Comparison of ENCODE assay signal across 19 mouse cellular contexts in the genomic region with DNA sequence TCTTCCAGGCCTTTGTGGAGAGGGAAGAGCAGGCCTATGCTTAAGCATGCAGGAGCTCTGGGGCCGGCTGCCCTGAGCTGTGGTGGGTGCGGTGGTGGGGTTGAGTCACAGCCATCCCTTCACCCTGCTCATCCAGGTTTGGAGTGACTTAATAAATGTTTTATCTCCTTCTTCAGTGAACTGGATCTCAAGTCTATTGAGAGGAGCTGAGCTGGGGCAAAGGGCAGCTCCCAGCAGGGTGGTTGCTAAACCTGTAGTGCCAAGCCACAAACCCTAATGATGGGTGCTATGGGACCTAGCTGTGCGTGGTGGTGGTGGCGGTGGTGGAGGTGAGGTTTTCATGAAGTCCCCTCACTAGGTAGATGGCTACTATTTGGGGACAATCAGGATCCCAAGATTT. TPM values are rescaled to one million over a fixed set of nuclear protein-coding genes. Genes with fewer than 3 reads are reported as not detected.
"Had no signal": no experiment of that assay in that cellular context is flagged by ENCODE, and none has a peak within 500 bp of the region (broad histone marks: within the 10 kb centered on the region; RNA-seq: fewer than 3 reads in every experiment).

No protein-coding gene starts in this region.

- H3K4me2 ChIP-seq: lung, embryonic 14.5 days; midbrain, embryonic 12.5 days had no signal

- ATAC-seq: midbrain, embryonic 16.5 days had no signal

- DNase-seq: lung, adult 18-20 months; lung, embryonic 14.5 days; lung, postnatal 10 days; lung, postnatal 4 days; midbrain, embryonic 14.5 days; retina, postnatal 1 day; right cerebral cortex, adult 18-20 months; right cerebral cortex, postnatal 25 days; right cerebral cortex, postnatal 4 days; spleen, adult 18-20 months; thymus, adult 18-20 months; thymus, postnatal 14 days; thymus, postnatal 36 days had no signal

- H3K9ac ChIP-seq: lung, embryonic 14.5 days; midbrain, embryonic 12.5 days had no signal

- H3K9me3 ChIP-seq: midbrain, embryonic 10.5 days; midbrain, embryonic 12.5 days had no signal

- H3K27ac ChIP-seq: midbrain, embryonic 10.5 days; midbrain, embryonic 12.5 days had no signal

- H3K4me3 ChIP-seq: midbrain, embryonic 10.5 days; midbrain, embryonic 12.5 days; myocyte had no signal

- H3K27me3 ChIP-seq: midbrain, embryonic 12.5 days had no signal

RNA-seq across cellular contexts. Expression of gene Lrrc46, which starts 7.4 kb away (rescaled TPM):
- polyA plus RNA-seq: stomach, embryonic 14.5 days had no signal

RNA-seq across cellular contexts. Expression of gene Sp6, which starts 20.6 kb away (rescaled TPM):
- polyA plus RNA-seq: liver, embryonic 16.5 days; midbrain, embryonic 14.5 days had no signal
